Mouse (Mus musculus) lung, embryonic 14.5 days (tissue): ENCODE measurements around the gene Abca13. TPM values are rescaled to one million over a fixed set of nuclear protein-coding genes. Genes with fewer than 3 reads are reported as not detected.
A peak's percentile ranks its signal among the peaks of the same experiment; 100 is the strongest.
"Not testable (repeated sequence)": the region's sequence is repeated elsewhere in the genome, so short reads cannot be mapped to it uniquely, and the experiment has no call there.

ENCODE experiments used
- ATAC-seq: fragments of 200-750 bp; cut with Nextera tagmentation; 2 replicates; pipeline ENCODE4 v1.8.0; 2017; ENCODE audit warnings: mild to moderate bottlenecking, moderate TSS enrichment, moderate library complexity; ENCODE audit not compliant: insufficient read depth
- DNase-seq: peaks from one replicate; pipeline ENCODE4 v3.0.0-alpha.2; 2015
- H3K27ac ChIP-seq: fragments of 300-500 bp; sonication (generic); 2 replicates; pipeline ENCODE4 v1.5.1; 2014; ENCODE audit warnings: low read depth, mild to moderate bottlenecking, moderate library complexity
- H3K27me3 ChIP-seq: fragments of 300-500 bp; sonication (generic); 2 replicates; pipeline ENCODE4 v1.6.1; 2014; ENCODE audit warnings: low read length, control low read depth; ENCODE audit not compliant: insufficient read depth
- H3K36me3 ChIP-seq: fragments of 300-500 bp; sonication (generic); 2 replicates; pipeline ENCODE4 v1.6.1; 2014; ENCODE audit warnings: control low read depth; ENCODE audit not compliant: insufficient read depth
- H3K4me1 ChIP-seq: fragments of 300-500 bp; sonication (generic); 2 replicates; pipeline ENCODE4 v1.6.1; 2014; ENCODE audit warnings: antibody characterized with exemption, control low read depth; ENCODE audit not compliant: insufficient read depth
- H3K4me2 ChIP-seq: fragments of 300-500 bp; sonication (generic); 2 replicates; pipeline ENCODE4 v1.6.1; 2014; ENCODE audit warnings: mild to moderate bottlenecking
- H3K4me3 ChIP-seq: fragments of 300-500 bp; sonication (generic); 2 replicates; pipeline ENCODE4 v1.5.1; 2014; ENCODE audit warnings: low read depth, low read length
- H3K9ac ChIP-seq: fragments of 300-500 bp; sonication (generic); 2 replicates; pipeline ENCODE4 v1.6.1; 2014
- H3K9me3 ChIP-seq: fragments of 300-500 bp; sonication (generic); 2 replicates; pipeline ENCODE4 v1.6.1; 2016; ENCODE audit warnings: low read depth, low read length, control low read depth
- CTCF ChIP-seq: IDR thresholded peaks from 2 replicates; pipeline ENCODE4 v1.5.1; 2016; ENCODE audit warnings: antibody characterized with exemption, low read depth
- WGBS: fragments of 180-500 bp; shearing (Covaris S2); extraction: QIAGEN DNeasy Blood & Tissue Kit; methylation state at CpG from one replicate; pipeline ENCODE4 v1.1.7; 2014; 5-methylcytosine and 5-hydroxymethylcytosine counted together
- polyA plus RNA-seq: library from polyadenylated mRNA; unstranded; fragments of >200 nt; fragmentation: Nextera tagmentation; extraction: Ambion mirVana; gene quantifications from 2 replicates; pipeline ENCODE4 v1.2.1, GENCODE M21; 2014

Abca13 gene
- polyA plus RNA-seq, 1 experiment from 2014 or later = 0.08 TPM

DNA sequence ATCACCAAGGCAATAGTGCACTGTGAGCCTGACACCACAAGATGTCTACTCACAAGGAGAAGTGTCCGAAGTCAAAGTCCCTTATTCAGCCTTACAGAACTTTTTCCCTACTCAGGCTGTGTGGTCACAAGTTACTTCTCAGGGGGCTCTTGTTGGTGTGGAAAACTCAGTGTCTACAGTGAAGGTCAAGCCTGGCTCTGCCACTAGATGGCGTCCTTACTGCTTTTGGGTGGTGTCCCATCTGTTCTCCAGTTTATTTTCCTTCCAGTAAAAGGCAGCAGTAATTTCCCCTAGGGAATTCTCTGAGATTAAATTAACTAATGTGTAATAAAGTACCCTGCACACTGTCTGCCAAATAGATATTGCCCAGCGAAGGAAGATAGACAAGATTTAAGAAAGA, 156.0 kb downstream of the Abca13 start:
- DNase-seq = peak; percentile 62
- 44% methylated on average over 3 of the region's 3 CpGs for WGBS
- no peaks in the 10 kb centered on the region for H3K4me1 ChIP-seq
- H3K4me2 ChIP-seq = no peak overlapping the region
- no peak overlapping the region for H3K9ac ChIP-seq
- H3K4me3 ChIP-seq = no peak overlapping the region
- no peaks in the 10 kb centered on the region for H3K9me3 ChIP-seq
- no peaks in the 10 kb centered on the region for H3K27me3 ChIP-seq
- no peaks in the 10 kb centered on the region for H3K36me3 ChIP-seq
- peak; percentile 51 for TF ChIP-seq CTCF
- no peak overlapping the region for H3K27ac ChIP-seq
- no peak for ATAC-seq

DNA sequence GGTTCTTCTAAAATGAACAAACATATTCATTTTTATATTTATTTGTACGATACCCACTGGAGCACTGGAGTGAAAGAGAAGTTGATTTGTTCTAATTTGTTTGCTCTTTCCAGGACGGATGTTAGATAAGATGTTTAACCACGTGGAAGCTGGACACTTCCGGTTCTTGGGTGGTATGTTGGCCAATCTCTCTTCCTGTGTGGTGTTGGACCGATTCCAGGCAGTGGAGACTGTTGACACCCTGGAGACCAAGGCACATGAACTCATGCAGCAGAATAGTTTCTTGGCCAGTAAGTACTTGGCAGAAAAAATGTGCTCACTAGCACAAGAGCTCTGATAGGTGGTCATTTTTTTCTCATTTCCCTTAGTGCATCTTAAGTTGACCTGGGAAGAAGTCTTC, 181.4 kb downstream of the Abca13 start:
- Histone ChIP-seq H3K4me3 (no peak overlapping the region), H3K4me1 (no peaks in the 10 kb centered on the region), H3K36me3 (no peaks in the 10 kb centered on the region), H3K27me3 (no peaks in the 10 kb centered on the region), H3K9me3 (no peaks in the 10 kb centered on the region), H3K9ac (no peak overlapping the region), H3K27ac (no peak overlapping the region), H3K4me2 (no peak overlapping the region)
- DNase-seq (peak; percentile 64), ATAC-seq (peak; percentile 78; the same call in 1 of the 2 replicates)
- WGBS = 34% methylated on average over 5 of the region's 5 CpGs
- no peak for TF ChIP-seq CTCF

DNA sequence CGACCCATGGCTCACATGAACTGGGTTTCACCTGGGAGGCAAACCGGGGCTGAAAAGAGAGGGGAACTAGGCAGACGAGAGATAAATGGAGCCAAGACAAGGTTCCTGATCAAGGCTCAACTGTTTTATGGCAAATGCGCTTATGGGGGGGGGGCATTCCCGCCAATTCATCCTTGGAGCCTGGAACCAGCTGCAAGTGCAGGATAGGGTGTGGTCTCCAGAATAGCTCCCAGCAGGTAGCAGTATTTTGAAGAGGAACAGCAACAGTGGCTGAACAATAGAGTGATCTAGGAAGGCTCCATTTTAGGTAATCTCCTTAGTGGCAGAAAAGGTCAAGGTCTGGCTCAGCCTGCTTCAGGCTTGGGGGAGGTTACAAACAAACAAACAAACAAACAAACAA, 182.7 kb downstream of the Abca13 start:
- WGBS = 77% methylated on average over 5 of the region's 5 CpGs
- not testable (repeated sequence) for ATAC-seq, H3K4me2 ChIP-seq

DNA sequence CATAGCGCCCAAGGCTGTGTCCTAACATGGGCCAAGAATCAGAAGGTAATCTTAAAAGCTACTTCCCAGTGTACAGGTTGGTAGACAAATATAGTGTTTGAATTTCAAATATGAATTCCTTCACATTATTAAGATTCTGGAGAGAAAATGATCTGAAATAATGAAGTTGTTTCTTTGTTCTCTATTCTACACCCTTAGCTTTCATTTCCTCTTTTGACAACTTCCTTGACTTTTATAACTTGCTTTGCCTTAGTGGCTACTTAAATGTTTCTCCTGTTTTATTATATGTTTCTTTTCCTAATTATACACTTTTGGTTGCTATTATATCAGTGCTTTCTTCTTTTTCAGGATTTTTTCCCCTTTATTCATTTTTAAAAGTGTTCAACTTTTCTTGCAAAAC, 196.8 kb downstream of the Abca13 start:
- H3K27ac ChIP-seq = no peak overlapping the region
- no peaks in the 10 kb centered on the region for H3K9me3 ChIP-seq
- H3K4me1 ChIP-seq = no peaks in the 10 kb centered on the region
- no peak overlapping the region for H3K4me2 ChIP-seq
- H3K4me3 ChIP-seq = no peak overlapping the region
- no peaks in the 10 kb centered on the region for H3K27me3 ChIP-seq
- DNase-seq (no peak), ATAC-seq (no peak)
- TF ChIP-seq CTCF = no peak
- 97% methylated on average over 1 of the region's 1 CpGs for WGBS
- no peak overlapping the region for H3K9ac ChIP-seq
- no peaks in the 10 kb centered on the region for H3K36me3 ChIP-seq

More for the DNA sequence above, 182.7 kb downstream of the Abca13 start:
- not testable (repeated sequence) for H3K27ac ChIP-seq, H3K36me3 ChIP-seq, H3K9me3 ChIP-seq, H3K4me3 ChIP-seq, H3K27me3 ChIP-seq, H3K4me1 ChIP-seq, DNase-seq, H3K9ac ChIP-seq

DNA sequence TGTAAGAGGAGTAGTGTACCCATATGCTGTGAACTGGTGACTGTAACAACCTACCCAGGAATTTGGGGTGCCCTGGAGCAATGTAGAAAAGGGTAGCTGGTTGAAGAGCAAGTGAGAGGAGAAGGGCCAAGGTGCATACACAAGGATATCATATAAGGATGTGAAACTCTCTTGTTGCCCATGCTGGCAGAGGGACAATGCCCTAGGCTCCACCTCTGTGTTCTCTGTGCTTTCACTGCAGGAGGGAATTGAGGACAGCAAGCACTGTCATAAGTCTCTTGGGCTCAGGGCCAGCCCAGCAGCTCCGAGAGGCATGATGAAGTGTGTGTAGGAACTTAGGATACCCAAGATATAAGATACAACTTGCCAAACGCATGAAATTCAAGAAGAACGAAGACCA, 225.2 kb downstream of the Abca13 start:
- Histone ChIP-seq H3K27ac (no peak overlapping the region), H3K4me1 (no peaks in the 10 kb centered on the region), H3K27me3 (no peaks in the 10 kb centered on the region), H3K36me3 (no peaks in the 10 kb centered on the region), H3K4me3 (no peak overlapping the region), H3K9ac (no peak overlapping the region), H3K9me3 (no peaks in the 10 kb centered on the region), H3K4me2 (no peak overlapping the region)
- ATAC-seq (no peak), DNase-seq (no peak)
- 82% methylated on average over 3 of the region's 3 CpGs for WGBS
- no peak for TF ChIP-seq CTCF

DNA sequence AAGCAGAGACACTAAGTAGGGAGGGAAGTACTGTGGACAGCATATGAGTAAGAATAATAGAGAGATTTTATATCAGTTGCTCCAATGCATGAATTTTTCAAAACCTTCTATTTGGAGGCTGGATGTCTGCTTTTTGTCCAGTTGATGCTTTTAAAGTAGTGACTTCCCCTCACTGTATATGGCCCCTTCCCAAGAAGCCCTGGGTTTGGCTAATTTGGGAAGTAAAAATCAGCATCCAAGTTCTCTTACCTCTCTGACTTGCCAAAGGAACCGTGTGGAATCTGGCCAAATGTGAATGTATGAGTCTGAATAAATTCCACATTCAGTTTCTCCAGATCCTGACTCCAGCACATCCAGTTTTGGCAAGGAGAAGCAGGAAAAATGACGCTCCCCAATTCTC, 228.5 kb downstream of the Abca13 start:
- Histone ChIP-seq H3K4me3 (no peak overlapping the region), H3K36me3 (no peaks in the 10 kb centered on the region), H3K9me3 (no peaks in the 10 kb centered on the region), H3K4me1 (no peaks in the 10 kb centered on the region), H3K27me3 (no peaks in the 10 kb centered on the region), H3K27ac (no peak overlapping the region), H3K9ac (no peak overlapping the region), H3K4me2 (no peak overlapping the region)
- DNase-seq (no peak), ATAC-seq (no peak)
- TF ChIP-seq CTCF = no peak
- 36% methylated on average over 2 of the region's 2 CpGs for WGBS

DNA sequence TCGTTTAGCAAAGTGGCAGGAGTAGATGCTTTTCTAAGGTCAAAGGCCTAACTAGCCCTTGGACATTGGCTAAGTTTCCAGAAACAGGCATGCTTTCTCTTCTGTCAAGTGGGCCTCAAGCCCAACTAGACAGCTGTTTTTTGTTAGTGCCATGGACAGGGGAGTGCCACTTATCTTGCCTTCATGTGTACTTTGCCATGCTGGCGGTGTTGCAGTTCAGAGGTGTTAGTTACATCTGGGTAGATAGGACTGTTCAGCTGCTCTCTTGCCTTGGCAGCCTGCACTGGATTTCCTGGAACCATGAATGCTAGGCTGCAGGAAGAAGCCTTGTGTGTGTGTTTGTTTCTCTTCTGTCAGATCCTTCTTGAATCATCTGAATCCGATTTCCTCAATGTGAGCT, 235.7 kb downstream of the Abca13 start:
- Histone ChIP-seq H3K36me3 (no peaks in the 10 kb centered on the region), H3K27ac (no peak overlapping the region), H3K9me3 (no peaks in the 10 kb centered on the region), H3K4me2 (no peak overlapping the region), H3K4me1 (no peaks in the 10 kb centered on the region), H3K9ac (no peak overlapping the region), H3K4me3 (no peak overlapping the region), H3K27me3 (no peaks in the 10 kb centered on the region)
- WGBS = 33% methylated on average over 3 of the region's 3 CpGs
- ATAC-seq (peak; percentile 65; the same call in 1 of the 2 replicates), DNase-seq (peak; percentile 57)
- no peak for TF ChIP-seq CTCF

DNA sequence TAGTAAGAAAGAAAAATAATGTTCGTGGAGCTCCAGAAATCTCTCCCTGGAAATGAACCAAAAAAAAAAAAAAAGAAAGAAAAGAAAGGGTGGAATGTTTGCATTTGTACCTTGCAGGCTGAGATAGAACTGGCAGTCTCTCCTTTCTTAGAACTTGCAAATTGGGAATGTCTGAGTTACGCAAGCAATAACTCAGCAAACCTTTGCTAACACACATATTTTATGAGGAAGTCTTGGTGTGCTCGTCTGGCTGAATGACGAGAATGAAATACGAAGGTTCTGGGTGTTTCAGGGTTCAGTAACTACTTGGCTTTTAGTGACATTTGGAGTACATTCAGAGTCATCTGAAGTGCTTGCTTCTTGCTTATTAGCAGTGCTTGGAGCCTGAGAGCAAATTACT, 241.1 kb downstream of the Abca13 start:
- no peaks in the 10 kb centered on the region for H3K36me3 ChIP-seq
- no peaks in the 10 kb centered on the region for H3K9me3 ChIP-seq
- DNase-seq = peak; percentile 10
- H3K4me2 ChIP-seq = no peak overlapping the region
- no peak for TF ChIP-seq CTCF
- no peak overlapping the region for H3K4me3 ChIP-seq
- no peak overlapping the region for H3K27ac ChIP-seq
- ATAC-seq = no peak
- H3K27me3 ChIP-seq = no peaks in the 10 kb centered on the region
- WGBS = 47% methylated on average over 5 of the region's 5 CpGs
- no peak overlapping the region for H3K9ac ChIP-seq
- no peaks in the 10 kb centered on the region for H3K4me1 ChIP-seq
